Mouse (Mus musculus): Measurements from ENCODE around the gene Supt3. TPM values are rescaled to one million over a fixed set of nuclear protein-coding genes. Genes with fewer than 3 reads are reported as not detected.
A peak's percentile ranks its signal among the peaks of the same experiment; 100 is the strongest.

The Supt3 gene
- polyA plus RNA-seq, 2 experiments, result 10.5 to 21.3 TPM

DNA sequence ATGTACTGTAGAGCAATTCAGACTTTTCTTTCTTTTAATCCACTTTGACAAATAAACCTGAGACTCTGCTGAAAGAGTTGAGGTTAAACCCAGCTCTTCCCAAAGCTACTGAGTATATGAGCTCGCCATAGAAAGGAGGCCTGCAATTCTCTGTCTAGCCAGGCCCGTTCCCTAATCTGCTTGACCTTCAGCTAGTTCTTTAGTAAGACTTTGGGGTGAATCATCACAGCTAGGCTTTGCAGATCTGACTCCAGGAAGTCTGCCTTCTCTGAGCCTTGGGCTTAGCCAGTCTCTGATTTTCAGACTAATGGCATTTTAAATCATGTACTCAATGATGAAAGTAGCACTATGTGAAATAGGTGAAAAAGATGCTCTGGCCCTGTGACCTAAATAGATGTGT, 288.5 kb downstream of the Supt3 start:
- H3K27ac ChIP-seq (replicated peaks; ENCODE audit: low read depth, low read length), result no peak overlapping the region
- WGBS, result 88% methylated on average over 2 of the region's 2 CpGs
- no peak for TF ChIP-seq POLR2A (IDR thresholded peaks at IDR 0.05; ENCODE audit: borderline replicate concordance, extremely low read depth, insufficient read depth, insufficient read length)

DNA sequence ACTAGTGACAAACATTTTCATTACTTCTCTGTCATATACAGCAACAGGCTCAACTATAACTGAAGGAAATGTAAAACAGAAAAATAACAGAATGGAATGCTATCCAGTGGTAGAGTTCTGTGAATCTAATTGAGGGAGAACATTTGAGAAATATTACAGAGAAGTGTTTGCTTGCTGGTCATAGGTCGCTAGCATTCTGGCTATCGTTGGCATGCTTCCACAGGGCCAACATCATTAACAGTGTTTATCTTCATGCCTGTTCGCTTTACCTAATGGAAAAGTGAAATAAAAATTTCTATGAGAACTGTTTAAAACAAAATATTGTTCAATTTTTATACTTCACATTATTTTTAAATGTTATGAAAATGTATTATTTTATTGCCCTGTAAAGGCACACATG, 290.5 kb downstream of the Supt3 start:
- H3K27ac ChIP-seq (replicated peaks; ENCODE audit: low read depth, low read length), result no peak overlapping the region
- H3K9me3 ChIP-seq (ENCODE audit: control insufficient read depth, low read length), result no peaks in the 10 kb centered on the region
- H3K36me3 ChIP-seq (ENCODE audit: control insufficient read depth, insufficient read depth, low read length), result no peaks in the 10 kb centered on the region
- no peak overlapping the region for H3K4me3 ChIP-seq (replicated peaks; ENCODE audit: low read length)
- no peak for TF ChIP-seq POLR2A (IDR thresholded peaks at IDR 0.05; ENCODE audit: borderline replicate concordance, extremely low read depth, insufficient read depth, insufficient read length)
- no peak for DNase-seq (ENCODE audit: low spot score)
- H3K4me1 ChIP-seq (ENCODE audit: control insufficient read depth, insufficient read depth, low read length), result peaks cover 14% of the 10 kb centered on the region
- H3K4me2 ChIP-seq (replicated peaks; ENCODE audit: low read depth, low read length, severe bottlenecking), result no peak overlapping the region
- no peak for ATAC-seq (ENCODE audit: low FRiP score, low read depth)
- H3K9ac ChIP-seq (ENCODE audit: low read depth, low read length, severe bottlenecking), result no peak overlapping the region
- H3K27me3 ChIP-seq (ENCODE audit: control insufficient read depth, insufficient read depth, low read length), result no peaks in the 10 kb centered on the region
- 71% methylated on average over 3 of the region's 3 CpGs for WGBS

More for the DNA sequence above, 288.5 kb downstream of the Supt3 start:
- Histone ChIP-seq H3K4me3 (replicated peaks; ENCODE audit: low read length) (no peak overlapping the region), H3K9me3 (ENCODE audit: control insufficient read depth, low read length) (no peaks in the 10 kb centered on the region), H3K36me3 (ENCODE audit: control insufficient read depth, insufficient read depth, low read length) (no peaks in the 10 kb centered on the region), H3K4me2 (replicated peaks; ENCODE audit: low read depth, low read length, severe bottlenecking) (no peak overlapping the region), H3K9ac (ENCODE audit: low read depth, low read length, severe bottlenecking) (no peak overlapping the region), H3K4me1 (ENCODE audit: control insufficient read depth, insufficient read depth, low read length) (0 out of 2 replicates have a peak, but pooled peaks cover 6% of the 10 kb centered on the region), H3K27me3 (ENCODE audit: control insufficient read depth, insufficient read depth, low read length) (no peaks in the 10 kb centered on the region)
- ATAC-seq (ENCODE audit: low FRiP score, low read depth), result no peak
- DNase-seq (ENCODE audit: low spot score), result no peak

- Histone ChIP-seq H3K9me3 (ENCODE audit: control insufficient read depth, low read length) (no peaks in the 10 kb centered on the region), H3K4me2 (replicated peaks; ENCODE audit: low read depth, low read length, severe bottlenecking) (no peak overlapping the region), H3K27ac (replicated peaks; ENCODE audit: low read depth, low read length) (no peak overlapping the region), H3K4me3 (replicated peaks; ENCODE audit: low read length) (no peak overlapping the region), H3K36me3 (ENCODE audit: control insufficient read depth, insufficient read depth, low read length) (no peaks in the 10 kb centered on the region), H3K9ac (ENCODE audit: low read depth, low read length, severe bottlenecking) (no peak overlapping the region), H3K4me1 (ENCODE audit: control insufficient read depth, insufficient read depth, low read length) (peaks cover 20% of the 10 kb centered on the region), H3K27me3 (ENCODE audit: control insufficient read depth, insufficient read depth, low read length) (no peaks in the 10 kb centered on the region)
- ATAC-seq (ENCODE audit: low FRiP score, low read depth) (no peak), DNase-seq (ENCODE audit: low spot score) (no peak)
- 65% methylated on average over 7 of the region's 7 CpGs for WGBS
- no peak for TF ChIP-seq POLR2A (IDR thresholded peaks at IDR 0.05; ENCODE audit: borderline replicate concordance, extremely low read depth, insufficient read depth, insufficient read length)
Observed at GRCm38 (mm10) chr17:45068321-45068720, 291.4 kb downstream of the Supt3 start.

GRCm38 (mm10) chr17:45072495-45073347, 295.8 kb downstream of the Supt3 start:
- Histone ChIP-seq H3K4me1 (ENCODE audit: control insufficient read depth, insufficient read depth, low read length) (peaks cover 26% of the 10 kb centered on the region), H3K9ac (ENCODE audit: low read depth, low read length, severe bottlenecking) (no peak overlapping the region), H3K9me3 (ENCODE audit: control insufficient read depth, low read length) (no peaks in the 10 kb centered on the region), H3K4me2 (replicated peaks; ENCODE audit: low read depth, low read length, severe bottlenecking) (no peak overlapping the region), H3K4me3 (replicated peaks; ENCODE audit: low read length) (no peak overlapping the region), H3K36me3 (ENCODE audit: control insufficient read depth, insufficient read depth, low read length) (no peaks in the 10 kb centered on the region), H3K27me3 (ENCODE audit: control insufficient read depth, insufficient read depth, low read length) (no peaks in the 10 kb centered on the region), H3K27ac (replicated peaks; ENCODE audit: low read depth, low read length) (peak overlapping the region; percentile 63)
- DNase-seq (ENCODE audit: low spot score) (no peak), ATAC-seq (ENCODE audit: low FRiP score, low read depth) (peak; percentile 62)
- 27% methylated on average over 7 of the region's 7 CpGs for WGBS
- TF ChIP-seq POLR2A (IDR thresholded peaks at IDR 0.05; ENCODE audit: borderline replicate concordance, extremely low read depth, insufficient read depth, insufficient read length), result no peak

GRCm38 (mm10) chr17:45073348-45073634, 296.3 kb downstream of the Supt3 start:
- H3K36me3 ChIP-seq (ENCODE audit: control insufficient read depth, insufficient read depth, low read length), result no peaks in the 10 kb centered on the region
- H3K4me3 ChIP-seq (replicated peaks; ENCODE audit: low read length), result no peak overlapping the region
- no peak overlapping the region for H3K4me2 ChIP-seq (replicated peaks; ENCODE audit: low read depth, low read length, severe bottlenecking)
- H3K9ac ChIP-seq (ENCODE audit: low read depth, low read length, severe bottlenecking), result no peak overlapping the region
- no peak overlapping the region for H3K27ac ChIP-seq (replicated peaks; ENCODE audit: low read depth, low read length)
- no peaks in the 10 kb centered on the region for H3K9me3 ChIP-seq (ENCODE audit: control insufficient read depth, low read length)
- WGBS, result 40% methylated on average over 8 of the region's 8 CpGs
- no peak for ATAC-seq (ENCODE audit: low FRiP score, low read depth)
- peak; percentile 40 for DNase-seq (ENCODE audit: low spot score)
- peaks cover 26% of the 10 kb centered on the region for H3K4me1 ChIP-seq (ENCODE audit: control insufficient read depth, insufficient read depth, low read length)
- no peak for TF ChIP-seq POLR2A (IDR thresholded peaks at IDR 0.05; ENCODE audit: borderline replicate concordance, extremely low read depth, insufficient read depth, insufficient read length)
- H3K27me3 ChIP-seq (ENCODE audit: control insufficient read depth, insufficient read depth, low read length), result no peaks in the 10 kb centered on the region
